Mouse (Mus musculus) heart, adult 9 months (tissue): Measurements from ENCODE around the gene Ndufa6.
"Not testable (repeated sequence)": the region's sequence is repeated elsewhere in the genome, so short reads cannot be mapped to it uniquely, and the experiment has no call there.

Experiments
- DNase-seq, 2 experiments: peaks; one replicate each; pipeline ENCODE4 v3.0.0; 2022; ENCODE audit warnings: low spot score in 2 of 2

Ndufa6 gene

GRCm38 (mm10) chr15:82354126-82354945, at the start of gene Ndufa6:
TSS of gene Ndufa6 (minus strand) at chr15:82354322.
- DNase-seq: peak; percentile 97 to 98

DNA sequence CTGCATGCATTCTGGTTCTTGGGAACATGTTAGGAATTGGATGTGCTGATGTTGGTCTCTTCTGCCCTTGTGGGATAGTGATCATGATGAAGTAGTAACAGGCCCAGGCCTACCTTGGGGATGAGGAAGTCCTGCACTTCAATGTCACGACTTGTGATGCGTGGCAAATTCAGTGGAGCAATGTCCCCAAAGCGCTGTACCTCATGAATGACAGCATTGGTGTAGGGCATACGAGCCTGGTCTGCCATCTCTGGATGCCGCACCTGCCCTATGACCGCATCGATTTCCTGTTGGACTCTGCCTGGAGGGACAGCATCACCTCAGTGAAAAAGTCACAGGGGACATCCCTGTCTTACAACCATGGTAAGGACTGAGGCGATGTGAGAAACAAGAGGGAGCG, 49.5 kb upstream of the Ndufa6 start:
- no peak for DNase-seq

GRCm38 (mm10) chr15:82402741-82403140, 48.6 kb upstream of the Ndufa6 start:
- DNase-seq: no peak

- no peak for DNase-seq
These were observed 48.0 kb upstream of the Ndufa6 start for GRCm38 (mm10) chr15:82402106-82402505.

GRCm38 (mm10) chr15:82401516-82401915, 47.4 kb upstream of the Ndufa6 start:
- no peak for DNase-seq

GRCm38 (mm10) chr15:82395955-82396354, 41.8 kb upstream of the Ndufa6 start:
- DNase-seq: not testable (repeated sequence)

DNA sequence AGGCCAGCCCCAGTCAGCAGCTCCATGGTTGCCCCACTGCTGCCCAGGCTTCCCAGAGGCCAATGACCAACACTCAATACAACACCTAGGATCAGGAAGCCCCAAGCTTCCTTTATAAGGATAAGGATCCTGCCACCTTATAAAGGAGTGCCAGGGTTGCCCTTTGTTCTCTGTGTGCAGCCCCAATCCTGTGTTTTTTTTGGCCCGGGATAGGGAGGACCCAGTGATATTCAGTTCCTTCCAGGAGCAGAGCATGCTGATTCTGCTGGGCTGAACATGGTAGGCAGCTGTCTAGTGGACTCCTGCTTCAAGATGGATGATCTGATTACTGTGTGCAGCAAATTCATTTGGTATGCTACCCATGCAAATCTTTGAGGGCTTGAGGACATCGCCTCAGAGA, 39.8 kb upstream of the Ndufa6 start, which contains the start of gene Cyp2d11:
Gene Cyp2d11, minus strand, starts transcription at position 101 of the 400 bp plus-strand sequence.
- not testable (repeated sequence) for DNase-seq

GRCm38 (mm10) chr15:82389916-82390315, 35.8 kb upstream of the Ndufa6 start:
- DNase-seq: not testable (repeated sequence)

GRCm38 (mm10) chr15:82385729-82386128, 31.6 kb upstream of the Ndufa6 start:
- DNase-seq: no peak

DNA sequence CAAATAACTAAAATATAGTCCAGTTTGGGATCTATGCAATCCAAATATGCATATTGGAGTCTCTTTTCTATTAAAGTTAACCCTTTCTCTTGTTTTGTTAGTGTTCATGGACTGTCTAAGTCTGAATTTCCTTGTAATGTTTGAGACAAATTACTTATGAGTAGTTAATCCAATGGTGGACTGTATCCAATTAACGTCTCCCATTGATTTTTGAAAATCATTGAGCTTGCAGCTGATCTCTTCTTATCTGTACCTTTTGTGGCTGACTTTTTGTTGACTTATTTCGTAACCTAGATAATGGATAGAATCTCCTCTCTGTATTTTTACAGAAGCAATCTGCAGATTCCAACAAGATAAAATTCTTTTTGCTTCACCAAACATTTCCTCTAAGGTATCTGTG, 28.3 kb upstream of the Ndufa6 start:
- no peak for DNase-seq

DNA sequence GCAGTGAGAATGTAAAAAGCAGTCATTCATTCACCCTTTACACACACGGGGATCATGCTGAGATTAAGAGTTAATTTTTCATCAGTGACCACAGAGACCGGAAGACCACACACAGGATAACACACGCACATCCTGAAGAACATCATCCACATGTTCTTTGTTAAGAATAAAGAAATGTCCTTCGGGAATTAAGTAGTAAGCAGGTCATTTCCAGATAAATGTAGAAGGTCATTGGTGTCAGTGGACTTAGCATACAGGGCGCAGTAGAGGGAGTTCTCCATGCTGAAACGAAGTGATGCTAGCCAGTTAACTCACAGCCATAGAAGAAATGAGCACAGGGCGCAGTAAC, 26.6 kb upstream of the Ndufa6 start:
- DNase-seq: peak in 1 of 2 experiments; percentile 19

DNA sequence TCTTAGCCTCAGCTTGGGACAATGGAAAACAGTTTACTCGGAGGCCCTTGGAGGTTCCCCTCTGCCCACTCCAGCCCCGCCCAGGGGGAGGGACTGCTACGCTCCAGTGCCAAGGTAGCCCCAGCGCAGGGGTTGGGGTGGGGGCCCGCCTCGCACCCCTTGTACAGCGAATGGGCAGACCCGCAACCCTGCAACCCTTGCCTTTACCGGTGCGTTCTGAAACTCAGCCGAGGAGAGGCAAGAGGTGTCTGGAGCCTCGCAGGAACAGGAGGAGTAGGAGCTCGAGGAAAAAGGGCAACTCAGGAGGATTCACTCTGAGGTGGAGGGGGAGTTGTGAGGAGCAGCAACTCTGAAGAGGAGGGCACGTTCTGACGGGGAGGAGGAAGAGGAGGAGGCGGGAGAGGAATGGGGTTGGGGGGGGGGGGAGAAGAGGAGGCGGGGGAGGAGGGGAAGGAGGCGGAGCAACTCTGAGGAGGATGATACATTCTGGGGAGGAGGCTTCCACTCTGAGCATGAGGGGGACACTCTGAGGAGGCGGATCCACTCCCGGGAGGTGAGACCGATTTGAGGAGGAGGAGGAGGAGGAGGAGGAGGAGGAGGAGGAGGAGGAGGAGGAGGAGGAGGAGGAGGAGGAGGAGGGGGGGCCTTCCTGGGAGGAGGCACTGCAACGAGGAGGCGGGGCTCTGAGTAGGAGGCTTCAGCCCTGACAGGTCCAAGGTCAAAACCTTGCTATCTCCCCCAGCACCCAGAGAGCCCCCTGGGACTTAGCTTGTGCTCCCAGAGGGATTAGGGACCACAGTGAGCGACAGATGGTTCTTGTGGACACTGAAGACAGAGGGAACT, 26.0 kb upstream of the Ndufa6 start, which contains the start of gene Cyp2d22:
Gene Cyp2d22, minus strand, starts transcription at position 390 of the 843 bp plus-strand sequence.
- peak; percentile 72 to 77 for DNase-seq

GRCm38 (mm10) chr15:82379511-82379870, 25.4 kb upstream of the Ndufa6 start:
- peak in 1 of 2 experiments; percentile 52 for DNase-seq

DNA sequence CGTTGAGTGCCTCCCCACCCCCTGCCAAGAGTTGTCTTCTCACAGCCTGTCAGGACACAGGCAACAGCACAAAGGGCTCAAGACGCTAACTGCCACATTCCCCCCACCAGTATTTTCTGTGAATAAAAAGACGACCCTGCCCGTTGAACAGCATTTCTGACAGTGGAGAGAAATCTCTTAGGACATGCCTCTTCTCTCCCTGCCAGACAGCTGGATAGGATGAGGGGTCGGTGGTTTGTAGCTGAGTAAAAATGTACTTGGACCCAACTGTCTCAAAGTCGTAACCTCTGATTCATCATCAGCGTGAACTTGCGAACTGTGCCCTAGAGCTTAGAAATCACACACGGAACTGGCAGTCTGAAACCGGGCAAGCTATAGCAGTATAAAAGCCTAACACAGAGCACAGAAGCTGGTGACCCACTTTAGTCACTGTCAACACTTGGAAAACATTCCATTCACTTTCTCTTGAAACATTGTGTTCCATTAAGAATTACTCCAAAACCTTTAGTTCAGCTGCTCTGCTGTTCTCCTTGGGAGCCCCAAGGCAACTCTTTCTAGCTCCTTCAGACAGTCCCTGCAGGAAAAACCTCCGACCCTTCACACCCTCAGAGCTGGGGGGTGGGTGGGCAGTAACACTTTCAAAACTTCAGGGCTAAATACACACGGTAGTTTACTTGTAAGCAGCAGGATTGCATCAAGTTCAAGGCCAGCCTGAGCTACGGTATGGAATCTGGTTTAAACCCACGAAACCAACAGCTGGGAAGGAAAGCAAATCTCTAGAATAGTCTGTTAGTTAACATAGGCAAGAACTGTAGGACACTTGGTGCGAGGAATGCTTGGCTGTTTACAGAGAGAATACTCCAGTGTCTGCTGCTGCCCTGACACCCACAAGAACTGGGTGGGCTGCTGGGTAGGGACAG, 24.4 kb upstream of the Ndufa6 start:
- peak in 1 of 2 experiments; percentile 49 for DNase-seq

DNA sequence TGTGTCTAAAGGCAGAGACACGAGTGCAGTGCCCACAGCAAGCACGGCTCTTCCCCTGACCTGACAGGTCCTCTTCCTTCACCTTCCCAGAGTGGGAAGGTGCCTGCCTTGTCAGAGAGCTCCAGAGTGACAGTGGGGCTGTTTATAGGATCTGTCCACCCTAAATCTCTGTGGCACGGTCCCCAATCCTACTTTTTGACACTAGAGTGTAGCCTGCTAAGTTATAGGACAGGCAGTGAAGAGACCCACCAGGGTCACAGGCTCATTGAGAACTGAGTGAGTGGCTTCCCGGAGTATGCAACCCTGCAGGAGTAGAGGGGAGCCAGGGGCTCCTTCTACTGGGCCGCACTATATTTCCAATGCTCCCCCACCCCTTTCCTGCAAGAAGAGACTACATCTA, 23.6 kb upstream of the Ndufa6 start:
- DNase-seq: no peak

DNA sequence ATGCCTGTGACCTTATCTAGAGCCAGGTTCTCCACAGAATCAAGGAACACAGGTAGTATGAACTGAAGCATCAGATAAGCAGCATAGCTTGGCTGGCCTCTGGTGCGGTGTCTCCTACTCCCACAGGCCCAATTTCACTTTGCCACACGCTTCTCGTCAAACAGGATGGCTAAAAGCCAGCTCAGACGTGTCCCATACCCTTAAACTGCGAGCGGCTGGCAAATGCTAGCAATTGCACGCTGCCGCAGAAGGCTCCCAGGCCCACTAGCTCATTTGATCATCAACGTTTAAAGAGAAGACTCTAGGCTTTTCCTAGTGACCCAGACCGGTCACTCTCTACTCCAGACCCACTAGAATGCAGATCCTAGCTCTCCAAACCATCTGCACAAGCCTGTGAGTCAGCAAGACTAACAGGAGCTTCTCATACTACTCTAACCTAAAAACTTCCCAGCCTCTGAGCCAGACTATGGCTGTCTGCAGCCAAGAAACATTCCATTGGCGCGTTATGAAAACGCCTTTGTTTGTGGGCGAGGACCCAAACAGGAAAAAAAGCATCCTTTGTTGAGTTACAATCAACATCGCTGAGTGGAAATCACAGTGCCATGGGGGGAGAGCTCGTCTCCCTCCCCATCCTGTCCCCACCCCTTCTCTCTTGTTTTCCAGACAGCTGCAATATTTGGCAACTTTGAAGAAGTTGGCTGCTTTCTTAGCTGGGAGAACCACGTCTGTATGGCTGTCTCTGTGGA, 22.4 kb upstream of the Ndufa6 start:
- peak; percentile 91 to 92 for DNase-seq

DNA sequence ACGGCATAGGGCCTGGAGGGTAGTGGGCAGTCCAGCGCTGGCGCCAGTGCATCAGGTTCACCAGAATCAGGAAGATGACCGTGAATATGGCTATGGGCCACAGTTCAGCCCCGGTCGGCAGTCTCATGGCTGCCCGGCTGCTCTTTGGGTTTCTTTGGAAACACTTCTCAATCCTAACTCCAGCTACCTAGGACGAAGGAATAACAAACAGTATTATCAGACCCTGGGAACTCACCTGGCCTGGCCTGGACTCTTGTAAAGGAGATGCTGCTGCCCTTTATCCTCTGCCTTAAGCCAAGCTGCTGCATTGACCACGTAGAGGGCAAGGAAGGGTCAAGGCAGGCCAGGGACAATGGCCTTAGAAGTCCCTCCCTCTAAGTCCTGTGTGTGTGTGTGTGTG, 21.7 kb upstream of the Ndufa6 start:
- no peak for DNase-seq

- no peak for DNase-seq
These were observed 20.3 kb upstream of the Ndufa6 start for GRCm38 (mm10) chr15:82374437-82374836.

DNA sequence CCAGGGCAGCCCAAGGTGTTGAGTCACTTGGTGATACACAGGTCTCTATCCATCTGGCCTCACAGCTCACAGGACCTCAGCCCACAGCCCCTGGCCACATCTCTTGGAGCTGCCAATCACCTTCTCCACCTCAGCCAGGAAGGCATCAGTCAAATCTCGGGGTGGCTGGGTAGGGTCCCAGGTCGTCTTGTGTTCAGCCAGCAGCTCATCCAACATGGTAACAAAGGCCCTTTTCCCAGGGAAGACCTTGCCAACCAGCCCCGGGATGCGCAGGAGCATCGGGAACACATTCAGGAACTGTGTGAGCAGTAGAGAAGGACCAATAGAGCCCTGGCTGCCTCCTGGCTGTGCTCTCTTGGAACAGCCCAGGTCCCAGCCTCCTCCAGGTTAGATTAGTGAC, 18.9 kb upstream of the Ndufa6 start:
- DNase-seq: no peak

DNA sequence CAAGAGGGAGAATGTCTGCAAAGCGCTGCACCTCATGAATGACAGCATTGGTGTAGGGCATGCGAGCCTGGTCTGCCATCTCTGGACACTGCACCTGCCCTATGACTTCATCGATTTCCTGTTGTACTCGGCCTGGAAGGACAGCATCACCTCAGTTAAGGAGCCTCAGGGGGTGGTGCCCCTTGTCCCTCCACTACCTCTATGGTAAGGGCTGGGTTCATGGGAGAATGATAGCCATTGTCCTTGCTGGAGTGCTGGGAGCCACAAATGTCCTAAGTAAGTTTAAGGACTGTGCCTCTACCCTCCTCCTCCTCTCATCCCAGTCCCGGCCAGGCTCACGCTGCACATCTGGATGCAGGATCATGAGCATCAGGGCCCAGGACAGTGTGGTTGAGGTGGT, 18.3 kb upstream of the Ndufa6 start:
- no peak for DNase-seq

GRCm38 (mm10) chr15:82368851-82369250, 14.7 kb upstream of the Ndufa6 start:
- no peak for DNase-seq
